Mouse (Mus musculus) naive thymus-derived CD4-positive, alpha-beta T cell, adult 2 months (primary cell): Measurements from ENCODE around the gene Carmil1.

Experiments
- DNase-seq: peaks from one replicate; pipeline ENCODE4 v3.0.0-alpha.2; 2011; ENCODE audit warnings: low read depth

The Carmil1 gene

DNA sequence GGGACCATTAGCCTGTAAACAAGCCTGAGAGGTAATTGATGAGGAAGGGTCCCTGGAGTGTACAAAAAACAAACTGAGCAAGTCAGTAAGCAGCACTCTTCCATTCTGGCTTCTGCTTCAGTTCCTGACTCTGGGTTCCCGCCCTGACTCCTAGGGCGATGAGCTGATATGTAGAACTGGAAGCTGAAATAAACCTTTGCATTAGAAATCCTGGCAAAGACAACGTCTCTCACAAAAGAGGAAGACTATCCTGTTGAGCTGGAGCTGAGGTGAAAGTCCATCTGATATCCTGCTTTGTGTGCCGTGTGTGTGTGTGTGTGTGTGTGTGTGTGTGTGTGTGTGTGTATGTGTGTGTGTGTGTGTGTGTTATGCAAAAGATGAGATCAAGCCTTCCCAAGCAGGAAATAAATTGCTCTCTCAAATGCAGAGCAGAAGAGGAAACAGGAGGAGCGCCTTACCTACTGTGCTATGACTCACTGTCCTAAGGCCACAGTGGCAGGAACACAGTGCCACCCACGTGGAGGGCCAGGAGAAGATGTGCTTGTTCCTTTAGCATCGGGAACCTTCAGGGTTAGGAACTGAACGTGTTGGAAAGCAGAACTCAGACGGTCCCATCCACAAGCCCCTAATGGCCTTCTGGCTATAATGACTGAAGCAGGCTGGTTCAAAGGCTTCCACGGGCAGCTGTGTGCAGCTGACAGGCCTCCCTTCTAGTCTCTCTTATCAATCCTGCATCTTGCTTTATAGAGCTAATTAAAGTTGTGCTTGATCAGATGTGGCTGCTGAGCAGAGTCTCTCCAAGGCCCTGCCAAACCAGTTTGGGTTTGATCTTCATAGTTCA lies 19.6 kb downstream of the Carmil1 start:
- no peak for DNase-seq

DNA sequence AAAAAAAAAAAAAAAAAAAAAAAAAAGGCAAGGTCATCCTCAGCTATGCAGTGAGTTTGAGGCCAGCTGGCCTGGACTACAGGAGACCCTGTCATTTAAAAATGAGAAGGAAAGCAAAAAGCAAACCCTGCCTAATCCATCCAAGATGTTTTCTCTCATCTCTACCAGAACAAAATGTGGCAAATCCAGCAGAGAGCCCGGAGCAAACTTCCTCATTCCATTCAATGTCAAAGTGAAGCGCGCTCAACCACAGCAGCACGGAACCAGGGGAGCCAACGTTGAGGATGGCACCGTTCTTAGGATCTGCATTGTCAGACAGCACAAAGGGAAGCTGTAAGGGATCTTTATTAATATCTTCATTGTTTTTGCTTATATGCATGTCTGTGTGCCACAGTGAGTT lies 22.8 kb downstream of the Carmil1 start:
- DNase-seq: no peak

DNA sequence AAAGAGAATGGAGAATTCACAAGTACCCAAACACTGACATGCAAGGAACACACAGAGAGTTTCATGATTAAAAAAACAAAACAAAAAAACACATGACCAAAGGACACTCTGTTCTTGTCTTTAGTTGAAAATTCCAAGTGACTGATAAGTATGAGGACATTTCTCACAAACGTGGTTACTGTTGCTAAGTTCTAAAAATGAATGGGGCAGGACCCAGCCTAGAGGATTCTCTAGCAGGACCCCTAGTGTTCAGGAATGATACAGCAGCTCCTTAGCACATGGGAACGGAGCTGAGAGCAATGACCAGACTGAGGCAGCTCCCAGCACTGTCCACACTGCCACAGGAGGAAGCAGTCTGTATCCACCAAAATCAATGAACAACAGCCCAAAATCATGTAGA lies 26.6 kb downstream of the Carmil1 start:
- peak; percentile 19 for DNase-seq

DNA sequence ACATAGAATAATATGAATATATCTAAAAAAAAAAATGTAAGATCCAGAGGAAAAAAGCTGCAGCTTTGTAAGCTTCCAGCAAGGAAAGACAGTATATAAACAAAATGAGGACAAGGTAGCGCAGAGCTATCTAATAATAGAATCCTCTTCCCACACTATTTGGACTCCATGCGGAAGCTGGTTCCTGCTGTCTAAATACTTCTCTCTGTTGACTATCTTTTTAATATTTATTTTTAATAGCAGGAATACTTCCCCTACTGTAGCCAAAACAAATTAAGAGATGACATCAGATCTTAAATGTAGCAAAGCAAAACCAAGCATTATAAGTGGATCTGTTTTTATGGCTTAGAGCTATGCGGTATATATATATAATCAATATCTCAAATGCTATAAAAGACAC lies 27.0 kb downstream of the Carmil1 start:
- DNase-seq: no peak

DNA sequence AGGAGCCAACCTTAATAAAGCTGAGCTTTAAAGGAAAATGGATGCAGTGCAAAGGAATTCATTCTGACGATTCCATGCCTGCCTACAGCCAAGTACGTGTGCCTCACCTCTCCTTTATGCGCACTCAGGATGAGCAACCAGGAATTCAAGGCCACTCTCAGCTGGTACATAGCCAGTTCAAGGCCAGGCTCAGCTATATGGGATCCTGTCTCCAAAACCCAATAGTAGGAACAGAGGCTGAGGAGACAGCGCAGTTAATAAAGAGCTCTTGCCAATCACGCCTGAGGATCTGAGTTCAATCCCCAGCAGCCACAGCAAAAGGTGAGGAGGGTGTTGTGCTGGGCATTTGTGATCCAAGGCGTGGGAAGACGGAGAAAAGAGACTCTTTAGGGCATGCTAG lies 29.4 kb downstream of the Carmil1 start:
- no peak for DNase-seq

DNA sequence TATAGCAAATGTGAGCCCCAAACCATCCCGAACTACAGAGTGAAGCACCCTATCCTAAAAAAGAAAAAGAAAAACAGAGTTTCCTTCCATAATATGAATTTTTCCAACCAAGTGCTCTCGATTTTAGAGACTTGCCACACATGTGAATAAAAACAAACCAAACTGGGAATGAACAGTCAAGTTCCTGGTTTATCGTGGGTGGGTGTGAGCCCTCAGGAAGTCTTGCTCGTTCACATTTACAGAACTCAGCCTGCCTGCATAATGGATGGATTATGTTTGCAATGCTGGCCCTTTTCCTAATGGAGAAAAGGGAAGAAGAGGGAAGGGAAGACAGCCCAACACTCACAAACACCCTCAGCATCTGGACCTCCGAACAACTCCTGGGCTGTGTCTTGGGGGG lies 32.7 kb downstream of the Carmil1 start:
- DNase-seq: no peak

DNA sequence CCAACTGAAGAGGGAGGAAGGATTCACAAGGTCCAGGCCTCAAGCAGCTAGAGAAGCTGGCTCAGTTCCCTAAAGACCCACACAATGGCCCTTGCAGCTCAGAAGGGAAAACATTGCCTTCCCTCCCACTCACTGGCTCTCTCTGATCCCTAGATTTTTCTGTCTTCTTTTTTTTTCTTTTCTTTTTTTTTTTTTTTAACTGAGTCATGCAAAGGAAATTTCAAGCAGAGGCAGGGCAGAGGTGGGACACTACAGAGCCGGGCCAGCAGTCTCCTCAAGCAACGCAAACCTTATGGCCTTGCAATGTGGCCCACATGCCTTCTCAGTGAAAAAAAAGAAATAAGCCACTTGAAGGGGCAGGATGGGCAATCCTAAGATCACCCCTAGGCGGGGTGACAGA lies 33.2 kb downstream of the Carmil1 start:
- no peak for DNase-seq

DNA sequence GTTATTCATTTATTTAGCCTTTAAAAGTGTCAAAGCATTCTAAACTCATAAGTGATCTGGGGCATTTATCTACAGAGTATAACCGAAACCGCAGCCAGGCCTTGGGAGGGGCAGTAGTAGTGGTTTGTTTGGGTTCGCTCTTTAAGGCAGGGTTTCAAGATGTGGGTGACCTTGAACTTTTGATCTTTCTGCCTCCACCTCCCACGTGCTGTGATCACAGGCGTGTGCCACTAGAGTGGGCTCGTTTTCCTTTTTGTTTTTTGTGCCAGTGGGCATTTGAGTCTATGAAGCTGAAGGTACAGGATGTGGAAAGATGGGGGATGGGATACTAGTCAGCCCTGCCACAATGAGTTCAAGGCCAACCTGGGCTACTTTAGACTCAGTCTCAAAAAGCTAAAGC lies 34.3 kb downstream of the Carmil1 start:
- peak; percentile 4 for DNase-seq

DNA sequence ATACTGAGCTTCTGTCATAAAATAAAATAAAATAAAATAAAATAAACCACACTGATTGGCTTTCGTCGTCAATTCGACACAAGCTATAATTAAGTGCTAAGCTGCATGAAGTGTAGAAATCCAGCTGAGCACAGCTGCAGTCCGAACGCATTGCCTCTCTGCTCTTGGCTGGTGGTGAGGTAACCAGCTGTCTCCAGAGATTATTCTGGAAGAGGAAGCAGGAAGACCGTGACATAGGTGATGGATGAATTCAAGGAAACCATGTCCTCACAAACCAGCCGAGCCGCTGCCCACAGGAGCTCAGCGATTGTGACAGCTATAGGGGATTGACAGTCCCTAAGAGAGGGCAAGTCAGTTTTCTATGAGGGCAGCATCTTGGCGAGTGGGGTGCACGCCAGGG lies 36.0 kb downstream of the Carmil1 start:
- DNase-seq: no peak

DNA sequence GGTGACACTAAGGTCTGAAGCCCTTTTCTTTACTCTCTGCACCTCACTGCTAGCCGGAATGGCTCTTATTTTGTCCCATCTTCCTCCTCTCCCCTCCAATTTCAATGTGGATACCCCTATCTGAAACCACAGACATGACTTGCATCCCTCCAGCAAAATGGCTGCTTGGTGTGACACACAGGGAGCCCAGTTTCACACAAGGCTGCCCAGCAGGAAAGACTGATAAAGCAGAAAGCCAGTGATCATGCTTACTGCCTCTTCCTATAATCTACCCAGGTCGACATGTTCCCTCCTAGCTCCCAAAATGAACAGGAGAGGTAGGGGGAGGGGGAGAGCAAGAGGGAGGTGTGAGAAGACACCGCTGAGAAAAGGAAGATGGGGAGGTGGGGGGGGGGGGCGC lies 36.6 kb downstream of the Carmil1 start:
- no peak for DNase-seq

DNA sequence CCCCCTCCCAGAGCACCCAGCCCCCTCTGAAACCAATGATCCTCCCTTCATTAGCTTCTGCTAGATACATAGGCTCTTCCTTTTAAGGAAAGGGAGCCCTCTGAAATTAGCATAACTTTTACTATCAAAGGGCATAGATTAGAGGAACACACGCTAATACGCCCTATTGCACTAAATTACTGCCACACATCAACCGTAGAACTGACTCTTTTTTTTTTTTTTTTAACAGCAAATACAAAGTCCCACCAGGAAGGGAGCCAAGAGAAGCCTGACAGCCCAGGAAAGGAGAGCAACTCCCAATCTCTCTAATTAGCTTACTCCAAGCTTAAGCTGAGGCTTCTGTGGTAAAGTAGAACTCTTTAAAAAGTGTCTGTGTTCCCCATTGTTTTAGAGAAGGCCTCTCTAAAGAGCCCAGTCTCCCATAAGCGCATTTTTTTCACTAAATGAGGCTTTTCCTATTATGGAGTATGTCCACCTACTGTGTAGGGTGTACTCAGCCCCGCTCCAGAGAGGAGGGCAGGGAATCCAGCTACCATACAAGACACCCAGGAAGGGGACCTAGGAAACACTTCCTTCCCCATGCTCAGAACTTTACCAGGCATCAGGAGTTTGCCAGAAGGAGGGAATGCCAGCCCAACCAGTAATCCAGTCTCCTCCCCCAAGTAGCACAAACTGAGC lies 38.0 kb downstream of the Carmil1 start:
- DNase-seq: no peak

DNA sequence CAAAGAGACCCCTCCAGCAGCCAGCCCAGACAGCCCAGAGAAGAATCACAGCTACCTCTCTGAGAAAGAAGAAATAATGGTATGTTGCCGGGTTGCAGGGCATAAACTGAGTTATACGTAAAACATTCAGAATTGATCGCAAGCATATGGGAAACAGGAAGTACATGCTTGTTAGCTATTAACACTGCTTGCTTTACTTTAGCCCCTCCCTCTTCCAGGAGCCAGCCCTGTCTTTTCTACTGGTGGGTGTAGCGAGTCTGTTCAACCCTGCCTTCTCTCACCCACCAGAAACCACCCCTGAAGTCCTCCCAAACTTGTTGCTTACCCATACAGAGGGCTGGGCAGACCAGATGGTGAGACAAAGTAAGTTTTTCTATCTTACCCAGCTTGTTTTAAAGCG lies 39.4 kb downstream of the Carmil1 start:
- no peak for DNase-seq

DNA sequence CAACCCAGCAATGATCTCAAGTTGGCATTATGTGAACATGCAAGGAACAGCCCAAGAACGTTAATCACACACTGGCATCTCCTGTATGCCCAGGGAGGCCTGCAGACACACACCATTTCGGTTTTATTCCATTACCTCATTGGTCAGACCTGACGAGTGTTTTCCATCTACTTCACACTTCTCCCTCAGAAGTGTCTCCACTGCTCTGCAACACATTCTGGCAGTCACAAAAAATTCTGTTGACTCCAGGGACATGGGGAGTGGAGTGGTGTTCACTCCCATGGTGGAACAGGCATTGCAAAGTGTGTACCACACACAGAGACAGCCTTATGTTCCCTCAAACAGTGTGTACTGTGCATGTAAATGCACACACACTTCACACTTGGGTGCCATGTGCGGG lies 40.2 kb downstream of the Carmil1 start:
- DNase-seq: no peak

DNA sequence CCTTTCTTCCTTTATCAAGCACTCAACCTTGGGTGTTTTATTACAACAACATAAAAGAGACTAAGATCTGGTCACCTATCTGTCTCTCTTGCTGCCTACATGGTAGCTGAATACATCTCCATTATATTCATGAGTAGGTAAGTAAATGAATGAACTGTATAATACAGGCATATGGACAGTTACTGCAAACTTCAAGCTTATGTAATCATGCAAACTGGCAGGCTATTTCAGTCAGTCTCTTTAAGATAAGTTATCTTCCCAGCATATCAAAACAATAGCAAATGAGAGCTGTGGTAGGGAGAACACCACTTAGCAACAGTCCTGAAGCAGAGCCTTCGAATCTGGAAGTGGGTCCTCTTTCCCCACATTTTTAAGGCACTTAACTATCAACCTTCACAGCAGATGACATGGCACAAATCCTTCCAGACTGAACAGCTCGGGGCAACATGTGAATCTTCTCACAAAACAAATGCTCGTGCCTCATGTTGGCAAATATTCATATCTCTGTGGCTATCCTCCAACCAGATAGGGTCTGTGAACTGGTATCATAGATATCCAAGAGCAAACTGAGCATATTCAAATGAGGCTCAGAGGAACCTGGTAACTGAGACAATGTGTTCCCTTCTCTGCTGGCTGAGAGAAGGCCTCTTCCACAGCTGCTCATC lies 42.0 kb downstream of the Carmil1 start:
- DNase-seq: no peak

DNA sequence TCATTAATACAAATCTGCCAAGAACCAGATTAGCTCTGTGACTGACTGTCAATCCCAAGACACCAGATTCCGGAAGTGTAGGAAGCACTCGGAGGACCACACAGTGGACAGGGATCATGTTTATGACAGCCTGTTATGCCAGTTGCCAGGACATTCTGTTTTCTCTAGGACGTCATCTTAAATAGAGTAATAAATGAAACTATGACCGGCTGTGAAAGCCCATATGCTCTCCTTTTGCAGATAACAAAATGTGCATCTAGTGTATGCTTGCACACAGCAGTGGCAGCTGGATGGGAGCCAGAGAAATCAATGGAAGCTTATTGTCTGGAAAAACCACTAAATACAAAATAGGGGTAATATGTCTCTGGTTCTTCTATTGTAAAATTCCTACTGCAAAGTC lies 43.9 kb downstream of the Carmil1 start:
- DNase-seq: no peak

DNA sequence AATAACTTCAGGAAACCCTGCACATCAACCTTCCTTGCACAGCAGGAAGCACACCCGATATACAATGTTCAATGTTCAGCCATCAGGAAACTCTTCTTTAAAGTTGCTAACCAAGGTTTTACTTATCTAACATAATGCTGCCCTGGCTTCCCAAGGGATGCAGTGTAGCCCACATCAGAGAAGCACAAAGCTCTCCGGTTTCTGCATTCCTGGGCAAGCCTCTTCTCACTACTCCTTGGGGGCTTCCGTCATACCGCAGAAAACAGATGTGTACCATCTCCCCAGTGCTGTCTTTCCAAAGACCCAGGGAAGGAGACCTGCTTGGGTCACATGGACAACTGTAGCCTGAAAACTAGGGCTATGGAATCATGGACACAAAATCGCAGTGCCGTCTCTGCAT lies 47.8 kb downstream of the Carmil1 start:
- no peak for DNase-seq

DNA sequence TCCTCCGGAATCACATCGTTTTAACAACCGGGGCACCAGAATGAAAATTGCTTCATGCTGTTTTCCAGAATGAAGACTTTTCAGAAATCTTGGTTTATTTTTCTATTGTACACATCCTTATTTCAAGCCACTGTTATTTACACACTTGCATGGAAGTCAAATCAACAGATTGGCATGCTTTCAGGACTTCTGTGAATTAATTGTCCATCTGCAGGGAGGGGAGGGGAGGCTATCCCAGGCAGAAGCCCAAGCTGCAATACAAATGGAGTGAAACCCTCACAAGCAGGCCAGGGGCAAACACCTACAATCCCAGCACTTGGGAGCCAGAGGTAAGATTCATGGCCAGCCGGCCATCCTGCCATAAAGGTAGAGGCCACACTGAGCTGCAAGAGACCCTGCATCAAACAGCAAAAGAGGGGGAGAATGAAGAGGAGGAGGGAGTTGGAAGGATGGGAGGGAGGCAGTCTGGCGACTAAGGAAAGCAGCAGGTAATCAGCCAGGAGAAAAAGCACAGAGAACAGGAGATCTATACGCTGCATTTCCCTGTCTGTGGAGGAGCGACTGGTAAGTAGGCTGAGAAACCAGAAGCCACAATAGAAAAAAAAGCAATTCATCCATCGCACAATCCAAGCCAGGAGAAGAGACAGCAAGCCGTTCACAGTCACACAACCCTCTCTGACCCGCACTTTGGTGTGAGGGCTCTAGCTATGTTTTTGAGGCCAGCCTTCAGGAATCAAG lies 48.7 kb downstream of the Carmil1 start:
- no peak for DNase-seq

DNA sequence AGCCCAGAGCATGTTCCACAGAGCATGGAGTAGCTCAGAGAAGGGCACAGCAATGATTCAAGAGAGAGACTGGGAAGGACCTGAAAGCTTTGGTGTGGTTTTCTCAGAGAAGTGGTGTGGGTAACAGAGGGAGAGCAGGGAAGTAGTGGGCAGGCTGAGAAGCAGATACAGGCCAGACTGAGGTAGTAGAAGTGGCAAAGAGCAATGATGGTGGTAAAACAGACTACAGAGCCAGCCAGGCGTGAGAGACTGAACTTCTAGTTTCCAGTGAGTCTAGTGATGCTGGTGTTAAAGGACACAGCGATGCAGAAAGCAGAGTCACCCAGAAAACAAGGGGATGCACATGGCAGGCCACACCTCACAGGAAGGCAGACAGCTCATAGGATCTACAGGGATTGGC lies 49.4 kb downstream of the Carmil1 start:
- peak; percentile 2 for DNase-seq

DNA sequence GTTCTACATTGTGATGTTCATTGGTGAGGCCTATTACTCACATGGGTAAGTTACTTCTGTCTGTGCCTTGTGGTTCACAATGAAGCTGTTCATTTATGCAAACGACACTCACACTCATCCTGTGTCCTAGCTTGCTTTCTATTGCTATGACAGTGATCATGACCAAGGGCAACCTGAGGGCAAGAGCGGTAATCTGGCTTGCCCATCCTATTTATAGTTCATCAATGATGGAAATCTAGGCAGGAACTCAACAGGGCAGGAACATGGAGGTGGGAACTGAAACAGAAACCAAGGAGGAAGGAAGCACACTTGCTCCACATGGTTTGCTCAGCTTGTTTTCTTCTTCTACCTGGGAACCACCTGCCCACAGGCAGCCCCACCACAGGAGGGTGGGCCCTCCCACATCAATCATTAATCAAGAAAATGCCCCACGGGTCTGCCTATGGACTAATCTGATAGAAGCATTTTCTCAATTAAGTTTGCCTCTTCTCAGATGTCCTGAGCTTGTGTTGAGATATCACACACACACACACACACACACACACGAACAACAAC lies 50.0 kb downstream of the Carmil1 start:
- no peak for DNase-seq

DNA sequence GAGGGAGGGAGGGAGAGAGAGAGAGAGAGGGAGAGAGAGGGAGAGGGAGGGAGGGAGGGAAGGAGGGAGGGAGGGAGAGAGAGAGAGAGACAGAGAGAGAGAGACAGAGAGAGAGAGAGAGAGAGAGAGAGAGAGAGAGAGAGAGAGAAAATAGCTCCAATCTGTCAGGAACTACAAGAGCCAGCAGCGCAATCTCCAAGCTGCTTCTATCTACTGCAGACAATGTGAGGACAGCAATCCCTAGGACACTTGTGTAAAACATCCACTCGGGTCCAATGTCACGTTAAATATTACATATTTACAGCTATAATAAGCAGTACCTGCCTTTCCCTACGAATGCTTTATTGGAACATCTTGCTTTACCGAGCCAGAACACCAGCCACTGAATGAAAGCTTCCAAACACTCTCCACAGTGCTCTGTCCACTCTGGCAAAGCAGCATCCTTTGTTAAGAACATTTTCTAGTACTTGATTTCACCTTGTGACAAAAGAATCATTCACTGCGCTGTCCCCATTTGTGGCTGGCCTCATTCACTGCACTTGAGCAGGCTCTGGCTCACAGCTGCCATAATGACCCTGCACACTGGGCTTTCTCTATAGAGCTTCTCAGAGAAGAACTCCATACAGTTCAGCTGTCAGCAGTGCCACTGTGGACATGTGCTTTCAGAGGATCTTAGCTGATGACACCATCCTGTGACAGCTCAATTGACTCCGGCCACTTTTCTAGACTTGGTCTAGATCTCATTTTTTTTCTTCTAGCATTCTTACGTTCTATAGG lies 57.0 kb downstream of the Carmil1 start:
- no peak for DNase-seq

DNA sequence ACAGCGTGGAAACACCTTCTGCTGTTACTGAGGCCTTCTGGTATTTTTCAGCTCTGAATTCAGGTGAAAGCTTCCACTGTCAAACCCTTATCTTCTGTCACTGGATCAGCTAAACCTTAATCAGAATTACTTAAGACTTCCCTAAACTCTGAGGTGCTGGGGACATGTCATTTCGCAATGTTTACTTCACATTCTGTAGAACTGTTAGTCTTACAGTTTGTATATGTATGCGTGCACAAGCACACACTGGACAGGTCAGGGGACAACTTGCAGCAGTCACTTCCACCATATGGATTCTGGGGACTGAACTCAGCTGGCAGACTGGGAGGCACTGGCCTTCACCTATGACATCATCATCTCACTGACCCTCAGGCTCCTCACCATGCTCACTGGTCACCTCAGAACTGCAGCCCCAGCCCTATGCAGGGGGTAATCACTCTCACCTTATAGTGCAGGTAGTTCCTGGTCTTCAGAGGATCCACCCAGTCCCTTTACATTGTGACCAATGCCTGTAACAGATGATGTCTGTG lies 60.1 kb downstream of the Carmil1 start:
- DNase-seq: no peak
